Mouse (Mus musculus) lung, embryonic 16.5 days (tissue): ENCODE measurements around the gene Cracr2b. TPM values are rescaled to one million over a fixed set of nuclear protein-coding genes. Genes with fewer than 3 reads are reported as not detected.

Experiments
- ATAC-seq: fragments of 200-750 bp; cut with Nextera tagmentation; 2 replicates; pipeline ENCODE4 v1.8.0; 2017; ENCODE audit warnings: low read depth, mild to moderate bottlenecking, moderate library complexity
- H3K27ac ChIP-seq: fragments of 300-500 bp; sonication (generic); 2 replicates; pipeline ENCODE4 v1.5.1; 2014; ENCODE audit warnings: mild to moderate bottlenecking, control low read depth, low read length
- H3K27me3 ChIP-seq: fragments of 300-500 bp; sonication (generic); 2 replicates; pipeline ENCODE4 v1.6.1; 2014; ENCODE audit warnings: low read depth, low read length, mixed read lengths; ENCODE audit not compliant: control insufficient read depth, insufficient read depth
- H3K36me3 ChIP-seq: fragments of 300-500 bp; sonication (generic); 2 replicates; pipeline ENCODE4 v1.6.1; 2014; ENCODE audit warnings: low read length; ENCODE audit not compliant: control insufficient read depth, insufficient read depth
- H3K4me1 ChIP-seq: fragments of 300-500 bp; sonication (generic); replicated peaks from 2 replicates; pipeline ENCODE4 v1.6.1; 2014; ENCODE audit warnings: low read length, mixed read lengths; ENCODE audit not compliant: control insufficient read depth, insufficient read depth
- H3K4me2 ChIP-seq: fragments of 300-500 bp; sonication (generic); 2 replicates; pipeline ENCODE4 v1.6.1; 2014; ENCODE audit warnings: low read depth, low read length, control low read depth
- H3K4me3 ChIP-seq: fragments of 300-500 bp; sonication (generic); 2 replicates; pipeline ENCODE4 v1.5.1; 2014; ENCODE audit warnings: mild to moderate bottlenecking, low read length, control low read depth
- H3K9ac ChIP-seq: fragments of 300-500 bp; sonication (generic); 2 replicates; pipeline ENCODE4 v1.6.1; 2014; ENCODE audit warnings: low read length, control low read depth
- H3K9me3 ChIP-seq: fragments of 300-500 bp; sonication (generic); 2 replicates; pipeline ENCODE4 v1.6.1; 2016; ENCODE audit warnings: low read length; ENCODE audit not compliant: control insufficient read depth
- WGBS: fragments of 180-500 bp; shearing (Covaris S2); extraction: QIAGEN DNeasy Blood & Tissue Kit; methylation state at CpG from one replicate; pipeline ENCODE4 v1.1.7; 2014; 5-methylcytosine and 5-hydroxymethylcytosine counted together
- polyA plus RNA-seq: library from polyadenylated mRNA; unstranded; fragments of >200 nt; fragmentation: Nextera tagmentation; extraction: Ambion mirVana; gene quantifications from 2 replicates; pipeline ENCODE4 v1.2.1, GENCODE M21; 2015

The Cracr2b gene
- polyA plus RNA-seq, 1 experiment from 2014 or later, result 39.3 TPM

DNA sequence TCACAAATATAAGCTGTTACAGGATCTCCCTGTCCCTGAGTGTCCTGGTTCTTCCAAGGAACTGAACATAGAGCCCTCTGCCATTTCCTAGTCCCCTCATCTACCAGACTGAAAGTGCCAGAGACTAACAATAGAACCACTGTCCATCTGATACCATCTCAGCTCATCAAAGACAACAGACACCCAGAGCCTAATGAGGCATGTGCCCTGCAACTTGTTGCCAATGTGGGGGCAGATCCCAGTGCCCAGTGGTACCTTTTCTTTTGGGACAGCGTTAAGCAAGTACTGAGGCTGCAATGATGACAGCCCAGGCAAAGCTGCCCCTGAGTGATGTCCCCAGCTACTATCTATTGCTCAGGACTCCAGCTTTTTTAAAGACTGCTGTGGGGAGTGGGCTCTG is 25.3 kb downstream of the Cracr2b start:
- no peaks in the 10 kb centered on the region for H3K36me3 ChIP-seq
- H3K4me2 ChIP-seq, result no peak overlapping the region
- H3K4me3 ChIP-seq, result no peak overlapping the region
- H3K27me3 ChIP-seq, result peaks cover 4% of the 10 kb centered on the region
- no peak overlapping the region for H3K27ac ChIP-seq
- no peaks in the 10 kb centered on the region for H3K9me3 ChIP-seq
- ATAC-seq, result no peak
- H3K4me1 ChIP-seq, result peaks cover 15% of the 10 kb centered on the region
- H3K9ac ChIP-seq, result no peak overlapping the region
- 92% methylated on average over 1 of the region's 1 CpGs for WGBS

DNA sequence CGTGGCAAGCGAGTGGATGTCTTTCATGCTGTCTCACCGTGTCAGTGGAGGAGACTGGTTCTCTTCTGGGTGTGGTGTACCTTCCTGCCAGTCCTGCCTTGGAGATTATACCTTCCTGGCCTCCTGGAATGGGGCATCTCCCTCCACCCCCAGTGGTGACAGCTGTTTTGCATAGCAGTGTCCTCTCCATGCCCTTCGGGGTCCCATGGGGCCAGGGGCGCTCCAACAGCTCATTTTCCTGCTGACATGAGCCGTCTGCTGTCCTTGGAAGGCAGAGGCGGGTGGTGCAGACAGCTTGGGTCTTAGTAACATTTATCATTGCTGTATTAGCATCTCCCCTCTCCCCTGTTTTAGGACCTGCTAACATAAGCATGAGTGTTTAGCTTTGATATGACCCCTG is 26.2 kb downstream of the Cracr2b start:
- Histone ChIP-seq H3K9me3 (no peaks in the 10 kb centered on the region), H3K36me3 (no peaks in the 10 kb centered on the region; the same call in 1 of the 2 replicates), H3K27me3 (peaks cover 4% of the 10 kb centered on the region), H3K4me1 (peaks cover 8% of the 10 kb centered on the region), H3K9ac (no peak overlapping the region), H3K27ac (no peak overlapping the region), H3K4me3 (no peak overlapping the region), H3K4me2 (no peak overlapping the region)
- no peak for ATAC-seq
- WGBS, result 60% methylated on average over 7 of the region's 7 CpGs

DNA sequence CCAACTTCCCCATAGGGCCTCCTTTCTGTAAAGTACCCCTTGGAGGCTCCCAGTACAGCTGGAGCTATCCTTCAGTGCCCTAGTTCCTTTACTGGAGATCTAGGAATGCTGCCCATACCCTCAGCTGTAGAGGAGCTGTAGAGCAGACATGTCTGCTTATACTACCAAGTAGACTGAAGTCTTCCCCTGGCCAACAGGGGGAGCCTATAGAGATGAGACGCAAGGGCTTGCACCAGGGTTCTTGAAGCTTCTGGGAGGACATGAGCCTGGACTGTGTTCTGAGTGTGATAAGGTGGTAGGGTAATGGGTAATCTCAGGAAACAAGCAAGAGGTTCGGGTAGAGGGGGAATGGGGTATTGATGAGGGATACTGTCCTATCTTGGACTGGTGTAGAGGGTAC is 30.3 kb downstream of the Cracr2b start:
- no peak for ATAC-seq
- Histone ChIP-seq H3K36me3 (peaks cover 5% of the 10 kb centered on the region), H3K4me3 (no peak overlapping the region), H3K9ac (no peak overlapping the region), H3K27ac (no peak overlapping the region), H3K4me2 (no peak overlapping the region), H3K27me3 (no peaks in the 10 kb centered on the region), H3K9me3 (no peaks in the 10 kb centered on the region), H3K4me1 (no peaks in the 10 kb centered on the region)
- WGBS, result 77% methylated on average over 2 of the region's 2 CpGs

DNA sequence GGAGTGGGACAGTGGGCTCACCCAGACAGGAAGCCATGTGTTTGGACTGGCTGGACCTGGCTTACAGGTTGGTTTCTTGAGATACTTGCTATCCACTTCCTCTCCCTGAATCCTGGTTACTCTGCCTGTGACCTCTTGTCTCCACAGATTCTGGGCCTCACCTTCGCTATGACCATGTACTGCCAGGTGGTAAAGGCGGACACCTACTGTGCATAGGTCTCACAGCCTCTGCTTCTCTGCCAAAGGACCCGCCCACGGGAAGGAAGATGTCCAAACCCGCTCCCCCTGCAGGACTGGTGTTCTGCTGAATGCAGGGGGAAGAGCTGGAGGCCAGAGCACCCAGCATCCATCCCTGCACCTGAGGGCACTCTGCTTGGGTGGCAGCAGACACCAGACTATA is 31.8 kb downstream of the Cracr2b start:
- Histone ChIP-seq H3K4me3 (no peak overlapping the region), H3K36me3 (peaks cover 5% of the 10 kb centered on the region), H3K4me2 (no peak overlapping the region), H3K9ac (no peak overlapping the region), H3K27ac (no peak overlapping the region), H3K9me3 (no peaks in the 10 kb centered on the region), H3K4me1 (no peaks in the 10 kb centered on the region), H3K27me3 (no peaks in the 10 kb centered on the region)
- 81% methylated on average over 5 of the region's 5 CpGs for WGBS
- ATAC-seq, result no peak

DNA sequence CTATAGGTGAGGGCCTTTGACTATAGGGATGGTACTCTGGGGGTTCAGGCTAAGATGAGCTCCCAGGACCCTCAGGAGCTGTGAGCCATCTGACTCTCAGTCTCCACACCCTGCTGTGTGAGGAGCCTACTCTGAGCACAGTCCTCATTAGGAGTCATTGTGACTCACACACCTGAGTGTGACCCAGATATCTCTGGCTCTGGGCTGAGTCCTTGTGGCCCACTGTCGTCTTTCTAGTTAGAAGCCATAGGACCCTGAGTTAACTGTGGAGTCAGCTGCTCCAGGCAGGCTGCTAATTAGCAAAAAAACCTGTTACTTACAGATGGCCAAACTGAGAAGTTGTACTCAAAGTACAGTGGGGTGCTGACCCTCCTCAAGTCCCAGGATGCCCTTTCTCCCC is 32.8 kb downstream of the Cracr2b start:
- Histone ChIP-seq H3K27ac (no peak overlapping the region), H3K4me1 (no peaks in the 10 kb centered on the region), H3K9me3 (no peaks in the 10 kb centered on the region), H3K9ac (no peak overlapping the region), H3K4me2 (no peak overlapping the region), H3K4me3 (no peak overlapping the region), H3K36me3 (peaks cover 5% of the 10 kb centered on the region), H3K27me3 (no peaks in the 10 kb centered on the region)
- no peak for ATAC-seq
- 81% methylated on average over 1 of the region's 1 CpGs for WGBS

DNA sequence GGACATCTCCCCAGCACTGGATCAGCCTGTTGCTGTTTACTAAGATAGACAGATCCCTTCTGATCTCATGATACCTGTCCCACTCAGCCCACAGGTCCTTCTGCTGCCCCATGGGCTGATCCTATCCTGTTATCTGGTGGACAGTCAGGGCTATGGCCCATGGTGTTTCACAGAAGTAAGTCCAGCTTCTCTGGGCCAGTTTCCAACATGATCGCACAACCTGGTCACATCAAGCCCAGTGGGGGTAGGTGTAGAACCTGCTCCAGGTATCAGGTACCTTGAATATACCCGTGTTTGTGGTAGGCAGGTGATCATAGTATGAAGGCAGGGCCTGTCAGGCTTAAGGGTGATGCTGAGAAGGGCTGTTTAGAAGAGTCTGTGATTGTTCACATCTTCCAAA is 34.5 kb downstream of the Cracr2b start:
- peaks cover 5% of the 10 kb centered on the region for H3K36me3 ChIP-seq
- H3K9ac ChIP-seq, result no peak overlapping the region
- H3K27ac ChIP-seq, result no peak overlapping the region
- H3K4me3 ChIP-seq, result no peak overlapping the region
- no peak for ATAC-seq
- H3K27me3 ChIP-seq, result no peaks in the 10 kb centered on the region
- H3K9me3 ChIP-seq, result no peaks in the 10 kb centered on the region
- H3K4me1 ChIP-seq, result no peaks in the 10 kb centered on the region
- 80% methylated on average over 2 of the region's 2 CpGs for WGBS
- no peak overlapping the region for H3K4me2 ChIP-seq

DNA sequence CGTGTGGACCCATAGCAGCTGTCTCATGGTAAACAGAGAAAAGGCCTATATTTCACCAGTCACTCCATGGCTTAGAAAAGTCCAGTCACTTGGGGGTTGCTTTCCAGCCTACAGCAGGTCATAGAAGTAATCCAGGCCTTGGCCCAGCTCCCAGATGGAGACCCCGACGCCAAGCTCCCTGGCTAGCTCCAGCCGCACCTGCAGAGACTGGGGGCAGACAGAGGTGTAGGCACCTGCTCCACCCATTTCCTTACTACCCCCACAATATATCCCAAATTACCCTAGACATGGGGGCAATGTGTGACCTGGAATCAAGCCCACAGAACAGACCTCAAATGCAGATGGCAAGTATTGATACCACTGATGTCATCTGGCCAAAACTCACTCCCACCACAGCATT is 35.0 kb downstream of the Cracr2b start:
- ATAC-seq, result no peak
- 78% methylated on average over 4 of the region's 4 CpGs for WGBS

DNA sequence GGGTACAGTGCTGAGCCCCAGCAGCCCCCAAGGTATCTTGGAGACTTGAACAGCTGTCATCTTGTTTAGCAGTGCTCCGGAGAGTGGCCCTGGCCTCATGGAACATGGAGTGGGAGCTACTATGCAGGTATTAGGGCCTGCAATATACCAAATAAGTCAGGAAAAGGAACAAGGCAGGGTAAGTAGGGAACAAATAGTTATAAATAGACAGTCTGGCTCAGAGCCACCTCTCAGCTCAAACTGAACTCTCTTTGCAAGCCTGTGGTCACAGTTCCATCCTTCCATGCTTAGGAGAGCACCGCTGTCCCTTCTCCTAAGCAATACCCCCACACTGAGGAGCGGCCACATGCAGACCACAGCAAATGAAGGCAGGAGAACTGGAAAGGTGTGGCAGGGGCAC is 36.7 kb downstream of the Cracr2b start:
- no peak overlapping the region for H3K9ac ChIP-seq
- H3K4me2 ChIP-seq, result no peak overlapping the region
- no peak overlapping the region for H3K27ac ChIP-seq
- WGBS, result 90% methylated on average over 3 of the region's 3 CpGs
- H3K4me3 ChIP-seq, result no peak overlapping the region
- H3K9me3 ChIP-seq, result no peaks in the 10 kb centered on the region
- ATAC-seq, result no peak
- no peaks in the 10 kb centered on the region for H3K4me1 ChIP-seq
- peaks cover 5% of the 10 kb centered on the region for H3K36me3 ChIP-seq
- no peaks in the 10 kb centered on the region for H3K27me3 ChIP-seq

More for the DNA sequence above, 35.0 kb downstream of the Cracr2b start:
- Histone ChIP-seq H3K4me3 (no peak overlapping the region), H3K36me3 (peaks cover 5% of the 10 kb centered on the region), H3K9ac (no peak overlapping the region), H3K27me3 (no peaks in the 10 kb centered on the region), H3K27ac (no peak overlapping the region), H3K4me2 (no peak overlapping the region), H3K9me3 (no peaks in the 10 kb centered on the region), H3K4me1 (no peaks in the 10 kb centered on the region)

DNA sequence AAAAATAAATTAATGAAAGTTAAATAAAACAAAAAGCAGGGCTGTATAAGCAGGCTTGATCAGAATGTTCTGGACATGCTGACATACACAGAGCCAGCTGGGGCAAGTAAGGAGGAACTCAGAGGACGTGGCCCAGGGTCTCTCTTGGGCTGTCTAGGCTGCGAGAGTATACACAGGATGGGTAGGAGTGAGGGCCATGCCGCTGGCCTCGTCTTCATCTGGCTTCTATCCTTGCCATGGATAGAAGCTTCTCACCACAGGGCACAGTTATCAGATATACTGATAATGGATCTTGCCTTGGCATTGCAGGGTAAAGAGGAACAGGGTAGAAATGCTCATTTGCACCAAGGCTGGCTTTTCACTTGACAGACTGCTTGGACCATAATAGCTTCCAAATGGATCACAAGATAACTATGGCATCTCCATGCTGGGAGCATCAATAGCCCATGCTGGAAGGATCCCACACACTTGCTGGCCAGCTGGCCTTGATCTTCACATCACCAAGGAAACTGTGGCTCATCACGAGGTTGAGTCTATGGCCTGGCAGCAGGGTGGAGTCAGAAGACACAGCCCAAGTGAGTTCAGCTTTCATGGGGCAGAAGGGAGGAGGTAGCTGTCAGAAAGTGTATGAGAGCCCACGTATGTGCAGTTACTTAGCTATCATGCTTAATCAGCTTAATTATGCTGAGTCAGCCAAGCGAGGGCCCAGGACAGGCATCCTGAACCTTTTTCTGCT is 41.1 kb downstream of the Cracr2b start:
- no peak for ATAC-seq
- no peaks in the 10 kb centered on the region for H3K36me3 ChIP-seq
- H3K9ac ChIP-seq, result no peak overlapping the region
- no peaks in the 10 kb centered on the region for H3K4me1 ChIP-seq
- WGBS, result 79% methylated on average over 7 of the region's 7 CpGs
- no peaks in the 10 kb centered on the region for H3K27me3 ChIP-seq
- no peak overlapping the region for H3K4me2 ChIP-seq
- no peaks in the 10 kb centered on the region for H3K9me3 ChIP-seq
- no peak overlapping the region for H3K4me3 ChIP-seq
- no peak overlapping the region for H3K27ac ChIP-seq

DNA sequence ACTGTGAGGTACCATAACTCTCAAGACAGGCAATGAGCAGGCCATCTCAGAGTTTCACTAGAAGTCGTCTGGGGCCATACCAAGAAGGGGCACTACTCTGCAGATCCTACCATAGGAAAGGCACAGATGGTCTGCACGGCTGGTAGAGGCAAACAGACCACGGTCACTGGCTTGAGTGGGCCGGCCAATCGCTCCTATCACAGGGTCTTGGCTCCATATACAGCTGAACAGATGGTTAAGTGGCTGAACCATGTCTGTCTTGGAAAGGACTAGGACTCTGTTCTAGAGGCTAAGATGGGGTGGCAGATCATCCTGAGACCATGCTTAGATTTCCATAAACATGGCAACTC is 41.6 kb downstream of the Cracr2b start:
- Histone ChIP-seq H3K27me3 (no peaks in the 10 kb centered on the region), H3K9ac (no peak overlapping the region), H3K4me1 (no peaks in the 10 kb centered on the region), H3K36me3 (no peaks in the 10 kb centered on the region), H3K4me3 (no peak overlapping the region), H3K4me2 (no peak overlapping the region), H3K9me3 (no peaks in the 10 kb centered on the region), H3K27ac (no peak overlapping the region)
- ATAC-seq, result no peak
- WGBS, result 94% methylated on average over 5 of the region's 5 CpGs
